Mouse (Mus musculus) ES-Bruce4 (cell line): ENCODE data around the gene Acd.

Source experiments
- CTCF ChIP-seq: IDR thresholded peaks from one replicate; pipeline ENCODE4 v1.8.1; 2011; ENCODE audit warnings: low read depth, low read length
- POLR2A ChIP-seq: IDR thresholded peaks from one replicate; pipeline ENCODE4 v1.8.1; 2011; ENCODE audit warnings: low read length; ENCODE audit not compliant: insufficient read depth

GRCm38 (mm10) chr8:105727397-105728124, 26.7 kb upstream of the Acd start:
- TF ChIP-seq CTCF (no peak), POLR2A (no peak)
